Mouse (Mus musculus): Measurements from ENCODE around the gene Asxl1.

The Asxl1 gene

GRCm38 (mm10) chr2:153414607-153415006, 69.0 kb downstream of the Asxl1 start:
- DNase-seq (ENCODE audit: low spot score): no peak

GRCm38 (mm10) chr2:153417841-153418240, 72.2 kb downstream of the Asxl1 start:
- no peak for DNase-seq (ENCODE audit: low spot score)

GRCm38 (mm10) chr2:153418381-153418780, 72.8 kb downstream of the Asxl1 start:
- DNase-seq (ENCODE audit: low spot score): no peak

GRCm38 (mm10) chr2:153421233-153421632, 75.6 kb downstream of the Asxl1 start:
- no peak for DNase-seq (ENCODE audit: low spot score)

- no peak for DNase-seq (ENCODE audit: low spot score)
These were observed 76.4 kb downstream of the Asxl1 start for GRCm38 (mm10) chr2:153422051-153422450.

- no peak for DNase-seq (ENCODE audit: low spot score)
These were observed 77.5 kb downstream of the Asxl1 start for GRCm38 (mm10) chr2:153423113-153423512.

- no peak for DNase-seq (ENCODE audit: low spot score)
These were observed 78.9 kb downstream of the Asxl1 start for GRCm38 (mm10) chr2:153424557-153424956.

GRCm38 (mm10) chr2:153425124-153425844, 79.7 kb downstream of the Asxl1 start:
- DNase-seq (ENCODE audit: low spot score): no peak

GRCm38 (mm10) chr2:153425998-153426670, 80.5 kb downstream of the Asxl1 start:
- peak; percentile 71 for DNase-seq (ENCODE audit: low spot score)

GRCm38 (mm10) chr2:153426931-153427330, 81.3 kb downstream of the Asxl1 start:
- no peak for DNase-seq (ENCODE audit: low spot score)

- DNase-seq (ENCODE audit: low spot score): no peak
These were observed 82.9 kb downstream of the Asxl1 start for GRCm38 (mm10) chr2:153428485-153428884.

- DNase-seq (ENCODE audit: low spot score): no peak
These were observed 84.9 kb downstream of the Asxl1 start for GRCm38 (mm10) chr2:153430571-153430970.

- no peak for DNase-seq (ENCODE audit: low spot score)
These were observed 86.9 kb downstream of the Asxl1 start for GRCm38 (mm10) chr2:153432492-153432891.

GRCm38 (mm10) chr2:153433859-153434258, 88.2 kb downstream of the Asxl1 start:
- DNase-seq (ENCODE audit: low spot score): no peak

GRCm38 (mm10) chr2:153434880-153435831, 89.5 kb downstream of the Asxl1 start:
- DNase-seq (ENCODE audit: low spot score): no peak

- DNase-seq (ENCODE audit: low spot score): no peak
These were observed 91.1 kb downstream of the Asxl1 start for GRCm38 (mm10) chr2:153436641-153437305.

- no peak for DNase-seq (ENCODE audit: low spot score)
These were observed 91.7 kb downstream of the Asxl1 start for GRCm38 (mm10) chr2:153437306-153437659.

- no peak for DNase-seq (ENCODE audit: low spot score)
These were observed 95.1 kb downstream of the Asxl1 start for GRCm38 (mm10) chr2:153440755-153441154.

- no peak for DNase-seq (ENCODE audit: low spot score)
These were observed 95.6 kb downstream of the Asxl1 start for GRCm38 (mm10) chr2:153441228-153441627.

- DNase-seq (ENCODE audit: low spot score): no peak
These were observed 97.1 kb downstream of the Asxl1 start for GRCm38 (mm10) chr2:153442720-153443119.

GRCm38 (mm10) chr2:153443434-153444240, 98.0 kb downstream of the Asxl1 start:
- no peak for DNase-seq (ENCODE audit: low spot score)

All from layer of hippocampus, adult 11-12 months (tissue).